Mouse (Mus musculus) brain, embryonic 14.5 days (tissue): ENCODE data around the gene Akap12. TPM values are rescaled to one million over a fixed set of nuclear protein-coding genes. Genes with fewer than 3 reads are reported as not detected.

ENCODE experiments used
- DNase-seq: peaks from one replicate; pipeline ENCODE4 v3.0.0-alpha.2; 2011; ENCODE audit warnings: low read depth
- CTCF ChIP-seq: fragments of 200-500 bp; IDR thresholded peaks from 2 replicates; pipeline ENCODE4 v1.5.1; 2012; ENCODE audit warnings: inconsistent platforms, mild to moderate bottlenecking, moderate library complexity, borderline replicate concordance; ENCODE audit not compliant: insufficient read depth, insufficient read length; ENCODE audit errors: extremely low read depth
- POLR2A ChIP-seq: fragments of 200-500 bp; IDR thresholded peaks from 2 replicates; pipeline ENCODE4 v1.6.1; 2012; ENCODE audit warnings: mild to moderate bottlenecking, inconsistent platforms, borderline replicate concordance; ENCODE audit not compliant: poor library complexity, insufficient read depth, insufficient read length, severe bottlenecking; ENCODE audit errors: extremely low read depth
- polyA plus RNA-seq: library from polyadenylated mRNA; depleted of rRNA; stranded (reverse); fragments of >200 nt; gene quantifications from 2 replicates; pipeline ENCODE4 v1.2.3, GENCODE M21; 2012

The Akap12 gene
- polyA plus RNA-seq, 1 experiment, result 37.3 TPM

- TF ChIP-seq CTCF (no peak), POLR2A (no peak)
Measured at GRCm38 (mm10) chr10:4289171-4289570, 23.0 kb downstream of the Akap12 start.

GRCm38 (mm10) chr10:4289636-4290035 lies 23.5 kb downstream of the Akap12 start:
- DNase-seq, result no peak
- TF ChIP-seq CTCF (no peak), POLR2A (no peak)

More at GRCm38 (mm10) chr10:4289171-4289570, 23.0 kb downstream of the Akap12 start:
- no peak for DNase-seq

GRCm38 (mm10) chr10:4290145-4290544 lies 24.0 kb downstream of the Akap12 start:
- DNase-seq, result no peak
- TF ChIP-seq CTCF (no peak), POLR2A (no peak)

GRCm38 (mm10) chr10:4290561-4290960 lies 24.4 kb downstream of the Akap12 start:
- DNase-seq, result no peak
- TF ChIP-seq CTCF (no peak), POLR2A (no peak)

GRCm38 (mm10) chr10:4293418-4293817 lies 27.2 kb downstream of the Akap12 start:
- DNase-seq, result no peak
- no peak for TF ChIP-seq POLR2A
- TF ChIP-seq CTCF, result no peak

GRCm38 (mm10) chr10:4303558-4303957 lies 37.4 kb downstream of the Akap12 start:
- TF ChIP-seq CTCF (no peak), POLR2A (no peak)
- no peak for DNase-seq

- TF ChIP-seq POLR2A, result no peak
- TF ChIP-seq CTCF, result no peak
- DNase-seq, result no peak
Measured at GRCm38 (mm10) chr10:4323885-4324284, 57.7 kb downstream of the Akap12 start.

- peak; percentile 44 for DNase-seq
- TF ChIP-seq POLR2A, result no peak
- no peak for TF ChIP-seq CTCF
Measured at GRCm38 (mm10) chr10:4325562-4325961, 59.4 kb downstream of the Akap12 start.

- TF ChIP-seq POLR2A (no peak), CTCF (no peak)
- DNase-seq, result no peak
Measured at GRCm38 (mm10) chr10:4327716-4328115, 61.5 kb downstream of the Akap12 start.

GRCm38 (mm10) chr10:4332228-4332979 lies 66.2 kb downstream of the Akap12 start:
- DNase-seq, result no peak
- TF ChIP-seq POLR2A, result no peak
- no peak for TF ChIP-seq CTCF

- TF ChIP-seq POLR2A, result no peak
- TF ChIP-seq CTCF, result peak; percentile 81
- peak; percentile 77 for DNase-seq
Measured at GRCm38 (mm10) chr10:4333319-4333718, 67.1 kb downstream of the Akap12 start.
